Mouse (Mus musculus) cerebellum, adult 2 months (tissue): ENCODE data around the gene Nags.

Source experiments
- CTCF ChIP-seq: fragments of 200-500 bp; IDR thresholded peaks from 2 replicates; pipeline ENCODE4 v1.5.1; 2011; ENCODE audit warnings: low read depth, mild to moderate bottlenecking, control low read depth, low read length, moderate library complexity, borderline replicate concordance; ENCODE audit not compliant: insufficient read depth
- POLR2A ChIP-seq: fragments of 200-500 bp; IDR thresholded peaks from 2 replicates; pipeline ENCODE4 v1.6.1; 2011; ENCODE audit warnings: low read length, control low read depth, borderline replicate concordance; ENCODE audit not compliant: insufficient read depth

DNA sequence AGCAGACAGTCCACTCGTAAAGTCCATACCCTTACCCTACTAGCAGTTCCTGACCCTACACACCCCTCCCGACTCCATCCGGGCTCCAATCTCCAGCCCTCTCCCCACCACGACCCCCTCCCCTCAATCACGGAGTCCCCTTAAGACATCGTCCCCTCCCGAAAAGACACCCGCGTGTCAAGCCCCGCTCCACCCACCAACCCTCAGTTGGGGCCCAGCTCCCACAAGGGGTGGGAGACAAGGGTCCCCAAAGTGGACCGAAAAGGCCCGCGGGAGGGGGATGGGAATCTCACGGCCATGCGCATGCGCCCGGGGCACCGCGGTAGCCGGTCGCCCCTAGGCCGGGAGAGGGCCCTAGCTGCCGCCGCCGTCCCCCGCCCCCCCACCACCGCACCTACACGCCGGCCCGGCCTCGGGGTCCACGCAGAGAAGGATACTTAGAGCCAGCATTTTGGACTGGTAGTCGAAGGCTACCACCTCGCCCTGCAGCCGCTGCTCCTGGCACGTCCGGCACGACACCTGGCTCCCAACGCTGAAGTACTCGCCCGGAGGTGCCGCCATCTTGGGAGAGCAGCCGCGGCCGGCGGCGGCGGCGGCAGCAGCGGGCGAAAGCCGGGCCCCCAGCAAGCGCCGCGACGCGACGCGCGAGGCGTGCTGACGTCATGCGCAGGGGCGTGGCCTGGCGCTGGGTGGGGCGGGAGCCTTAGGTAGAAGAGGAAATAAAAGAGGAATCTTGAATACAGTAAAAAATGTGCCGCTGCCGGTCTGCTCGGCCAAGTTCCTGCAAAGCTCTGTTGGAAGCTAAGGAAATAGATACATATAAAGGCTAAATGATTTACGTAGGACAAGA, 39.6 kb downstream of the Nags start, which contains the start of gene Lsm12:
- no peak for TF ChIP-seq CTCF
- peak; percentile 70 for TF ChIP-seq POLR2A
